Mouse (Mus musculus): ENCODE data around the gene Snx3. TPM values are rescaled to one million over a fixed set of nuclear protein-coding genes. Genes with fewer than 3 reads are reported as not detected.

Snx3 gene
- polyA plus RNA-seq (2012; rRNA removed): 303 and 383 TPM in 2 replicates
- polyA plus RNA-seq (2014; fragmentation: Nextera tagmentation; extraction: Ambion mirVana): 311 and 312 TPM in 2 replicates

DNA sequence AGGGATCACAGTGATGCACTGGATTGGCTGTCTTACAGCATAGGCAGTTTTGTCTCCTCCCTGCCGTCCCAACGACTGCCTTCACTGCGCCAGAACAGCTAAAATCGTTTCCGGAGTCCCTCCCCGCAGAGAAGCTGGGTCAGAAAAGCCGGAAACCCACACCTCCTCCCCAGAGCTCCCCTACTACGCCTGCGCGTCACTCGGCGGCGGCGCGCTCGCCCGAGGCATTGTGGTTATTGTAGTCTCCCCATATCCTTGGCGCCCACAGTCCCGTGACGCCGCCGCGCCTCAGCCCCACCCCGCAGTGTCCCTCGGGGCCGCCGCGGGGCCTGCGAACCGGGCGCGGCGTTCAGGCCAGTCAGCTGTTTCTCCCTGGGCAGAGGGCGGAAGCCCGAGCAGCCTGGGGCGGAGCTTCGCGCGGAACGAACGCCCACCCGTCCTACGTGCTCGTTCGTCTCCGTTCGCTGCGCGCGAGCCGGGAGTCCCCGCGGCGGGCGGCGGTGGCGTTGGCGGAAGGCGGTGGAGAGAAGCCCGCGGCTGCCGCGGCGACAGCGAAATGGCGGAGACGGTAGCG, at the start of gene Snx3:
Gene Snx3, plus strand, starts transcription at position 256 of the 574 bp plus-strand sequence.
- H3K36me3 ChIP-seq (ENCODE audit: control insufficient read depth, insufficient read depth, low read length): no peaks in the 10 kb centered on the region; the same call in 1 of the 2 replicates
- TF ChIP-seq POLR2A (IDR thresholded peaks at IDR 0.05; ENCODE audit: borderline replicate concordance, extremely low read depth, insufficient read depth, insufficient read length): peak; percentile 78; the same call in 1 of the 2 replicates
- peak within 1 kb of the TSS; percentile 98 for H3K27ac ChIP-seq (replicated peaks; ENCODE audit: low read depth, low read length)
- peak; percentile 95 for ATAC-seq (ENCODE audit: low FRiP score, low read depth)
- no peaks in the 10 kb centered on the region for H3K9me3 ChIP-seq (ENCODE audit: control insufficient read depth, low read length)
- no peaks in the 10 kb centered on the region for H3K4me1 ChIP-seq (ENCODE audit: control insufficient read depth, insufficient read depth, low read length)
- WGBS: under 1% methylated on average over 54 of the region's 68 CpGs
- H3K4me2 ChIP-seq (replicated peaks; ENCODE audit: low read depth, low read length, severe bottlenecking): peak within 1 kb of the TSS; percentile 74
- H3K9ac ChIP-seq (ENCODE audit: low read depth, low read length, severe bottlenecking): peak within 1 kb of the TSS; percentile 90
- DNase-seq (ENCODE audit: low spot score): peak; percentile 97
- peak within 1 kb of the TSS; percentile 95 for H3K4me3 ChIP-seq (replicated peaks; ENCODE audit: low read length)
- H3K27me3 ChIP-seq (ENCODE audit: control insufficient read depth, insufficient read depth, low read length): no peaks in the 10 kb centered on the region

DNA sequence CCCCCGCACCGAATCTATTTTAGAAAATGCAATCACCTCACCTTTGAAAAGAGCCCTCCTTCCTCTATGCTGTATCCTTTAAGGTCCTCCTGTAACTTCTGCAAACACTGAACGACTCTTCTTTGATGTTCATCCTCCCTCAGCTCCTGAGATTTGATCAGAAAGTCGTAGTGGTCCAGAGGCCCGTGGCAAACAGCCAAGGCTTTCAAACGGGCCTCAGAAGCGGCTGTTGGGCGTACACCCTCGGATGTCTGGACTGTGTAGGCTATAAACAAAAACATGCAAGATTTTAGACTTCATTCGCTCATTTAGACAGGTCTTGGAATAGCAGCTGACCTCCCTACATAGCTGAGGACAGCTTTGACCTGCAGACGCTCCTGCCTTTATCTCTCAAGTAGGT, 47.6 kb upstream of the Snx3 start:
- no peak for DNase-seq (ENCODE audit: low spot score)
- H3K27me3 ChIP-seq (ENCODE audit: control insufficient read depth, insufficient read depth, low read length): no peaks in the 10 kb centered on the region

DNA sequence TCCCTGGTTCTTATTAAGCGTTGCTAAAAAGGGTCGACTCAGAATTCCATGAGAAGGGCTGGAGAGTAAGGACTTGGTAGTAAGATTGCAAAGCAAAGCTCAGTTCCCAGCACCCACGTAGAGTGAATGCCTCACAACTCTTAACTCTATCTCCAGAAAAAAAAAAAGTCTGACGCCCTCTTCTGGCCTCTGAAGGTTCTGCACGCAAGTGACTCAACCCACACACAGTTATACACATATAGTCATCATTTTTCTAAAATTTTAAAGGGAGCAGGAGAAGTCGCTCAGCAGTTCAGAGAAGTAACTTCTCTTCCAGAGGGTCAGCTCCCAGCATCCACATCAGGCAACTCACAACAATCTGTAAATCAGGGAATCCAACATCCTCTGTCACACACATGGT, 47.1 kb upstream of the Snx3 start:
- no peak overlapping the region for H3K4me3 ChIP-seq (replicated peaks; ENCODE audit: low read length)
- no peak overlapping the region for H3K9ac ChIP-seq (ENCODE audit: low read depth, low read length, severe bottlenecking)

More for the DNA sequence above, 47.6 kb upstream of the Snx3 start:
- H3K9ac ChIP-seq (ENCODE audit: low read depth, low read length, severe bottlenecking): no peak overlapping the region
- no peaks in the 10 kb centered on the region for H3K9me3 ChIP-seq (ENCODE audit: control insufficient read depth, low read length)
- no peak for TF ChIP-seq POLR2A (IDR thresholded peaks at IDR 0.05; ENCODE audit: borderline replicate concordance, extremely low read depth, insufficient read depth, insufficient read length)
- no peak overlapping the region for H3K27ac ChIP-seq (replicated peaks; ENCODE audit: low read depth, low read length)
- WGBS: 50% methylated on average over 11 of the region's 11 CpGs
- 0 out of 2 replicates have a peak, but pooled peaks cover 3% of the 10 kb centered on the region for H3K36me3 ChIP-seq (ENCODE audit: control insufficient read depth, insufficient read depth, low read length)
- H3K4me3 ChIP-seq (replicated peaks; ENCODE audit: low read length): no peak overlapping the region
- ATAC-seq (ENCODE audit: low FRiP score, low read depth): no peak
- 0 out of 2 replicates have a peak, but pooled peaks cover 2% of the 10 kb centered on the region for H3K4me1 ChIP-seq (ENCODE audit: control insufficient read depth, insufficient read depth, low read length)
- no peak overlapping the region for H3K4me2 ChIP-seq (replicated peaks; ENCODE audit: low read depth, low read length, severe bottlenecking)

DNA sequence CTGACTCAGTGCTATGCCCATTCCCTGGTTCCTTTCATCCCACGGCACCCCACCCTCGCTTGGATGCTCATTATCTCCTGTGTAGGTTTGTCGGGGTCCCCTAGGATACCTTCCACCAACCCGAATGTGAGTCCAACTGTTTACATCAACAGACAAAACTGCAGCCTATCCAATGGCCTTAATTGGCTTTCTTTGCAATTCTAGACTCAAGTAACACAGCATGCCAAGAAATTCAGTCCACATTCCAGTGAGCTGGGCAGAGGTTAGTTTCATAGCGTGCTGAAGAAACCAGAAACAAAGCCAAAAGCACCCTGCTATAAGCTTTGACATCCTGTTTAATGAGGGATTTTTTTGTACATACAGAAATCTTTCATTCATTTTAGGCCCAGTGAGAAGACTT, 45.8 kb upstream of the Snx3 start:
- H3K4me1 ChIP-seq (ENCODE audit: control insufficient read depth, insufficient read depth, low read length): 0 out of 2 replicates have a peak, but pooled peaks cover 2% of the 10 kb centered on the region
- 66% methylated on average over 5 of the region's 5 CpGs for WGBS
- no peak overlapping the region for H3K27ac ChIP-seq (replicated peaks; ENCODE audit: low read depth, low read length)

More for the DNA sequence above, 47.1 kb upstream of the Snx3 start:
- Histone ChIP-seq H3K27me3 (ENCODE audit: control insufficient read depth, insufficient read depth, low read length) (no peaks in the 10 kb centered on the region), H3K9me3 (ENCODE audit: control insufficient read depth, low read length) (no peaks in the 10 kb centered on the region), H3K36me3 (ENCODE audit: control insufficient read depth, insufficient read depth, low read length) (0 out of 2 replicates have a peak, but pooled peaks cover 3% of the 10 kb centered on the region), H3K4me2 (replicated peaks; ENCODE audit: low read depth, low read length, severe bottlenecking) (no peak overlapping the region), H3K27ac (replicated peaks; ENCODE audit: low read depth, low read length) (no peak overlapping the region), H3K4me1 (ENCODE audit: control insufficient read depth, insufficient read depth, low read length) (0 out of 2 replicates have a peak, but pooled peaks cover 2% of the 10 kb centered on the region)
- no peak for DNase-seq (ENCODE audit: low spot score)
- 80% methylated on average over 6 of the region's 6 CpGs for WGBS
- ATAC-seq (ENCODE audit: low FRiP score, low read depth): no peak
- TF ChIP-seq POLR2A (IDR thresholded peaks at IDR 0.05; ENCODE audit: borderline replicate concordance, extremely low read depth, insufficient read depth, insufficient read length): no peak

DNA sequence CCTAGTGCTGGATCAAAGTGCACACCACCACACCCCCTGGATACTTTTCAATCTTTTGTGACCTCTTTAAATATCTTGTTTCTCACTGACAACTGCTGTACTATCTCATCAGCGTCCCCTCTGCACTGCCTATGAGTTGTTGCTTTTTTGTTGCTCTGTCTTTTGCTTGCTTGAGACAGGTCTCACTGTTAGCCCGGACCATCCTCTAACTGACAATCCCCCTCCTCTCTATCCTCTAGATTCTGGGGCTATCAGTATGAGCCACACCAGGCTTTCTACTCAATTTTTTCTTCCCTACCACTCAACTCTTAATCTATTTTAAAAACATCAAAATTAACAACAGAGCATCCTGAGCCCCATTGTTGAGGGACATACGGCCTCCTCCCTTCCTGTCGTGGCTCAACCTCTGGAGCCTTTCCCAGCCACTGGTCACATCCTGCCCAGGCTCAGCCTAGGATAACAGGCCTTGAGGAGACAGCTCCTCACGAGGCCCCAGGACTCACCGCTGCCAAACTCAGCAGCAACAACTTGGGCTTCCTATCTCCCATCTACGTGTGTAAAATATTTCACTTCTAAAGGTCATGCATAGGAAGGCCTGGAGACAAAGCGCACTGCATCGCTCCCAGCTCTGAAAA, 44.2 kb upstream of the Snx3 start:
- no peaks in the 10 kb centered on the region for H3K27me3 ChIP-seq (ENCODE audit: control insufficient read depth, insufficient read depth, low read length)
- TF ChIP-seq POLR2A (IDR thresholded peaks at IDR 0.05; ENCODE audit: borderline replicate concordance, extremely low read depth, insufficient read depth, insufficient read length): no peak
- ATAC-seq (ENCODE audit: low FRiP score, low read depth) (no peak), DNase-seq (ENCODE audit: low spot score) (no peak)
- no peak overlapping the region for H3K4me3 ChIP-seq (replicated peaks; ENCODE audit: low read length)
- 84% methylated on average over 9 of the region's 9 CpGs for WGBS
- H3K36me3 ChIP-seq (ENCODE audit: control insufficient read depth, insufficient read depth, low read length): no peaks in the 10 kb centered on the region
- H3K27ac ChIP-seq (replicated peaks; ENCODE audit: low read depth, low read length): no peak overlapping the region
- no peak overlapping the region for H3K4me2 ChIP-seq (replicated peaks; ENCODE audit: low read depth, low read length, severe bottlenecking)
- H3K9me3 ChIP-seq (ENCODE audit: control insufficient read depth, low read length): no peaks in the 10 kb centered on the region
- no peak overlapping the region for H3K9ac ChIP-seq (ENCODE audit: low read depth, low read length, severe bottlenecking)
- H3K4me1 ChIP-seq (ENCODE audit: control insufficient read depth, insufficient read depth, low read length): 0 out of 2 replicates have a peak, but pooled peaks cover 2% of the 10 kb centered on the region

More for the DNA sequence above, 45.8 kb upstream of the Snx3 start:
- Histone ChIP-seq H3K4me3 (replicated peaks; ENCODE audit: low read length) (no peak overlapping the region), H3K4me2 (replicated peaks; ENCODE audit: low read depth, low read length, severe bottlenecking) (no peak overlapping the region), H3K36me3 (ENCODE audit: control insufficient read depth, insufficient read depth, low read length) (0 out of 2 replicates have a peak, but pooled peaks cover 2% of the 10 kb centered on the region), H3K9me3 (ENCODE audit: control insufficient read depth, low read length) (no peaks in the 10 kb centered on the region), H3K9ac (ENCODE audit: low read depth, low read length, severe bottlenecking) (no peak overlapping the region), H3K27me3 (ENCODE audit: control insufficient read depth, insufficient read depth, low read length) (no peaks in the 10 kb centered on the region)
- TF ChIP-seq POLR2A (IDR thresholded peaks at IDR 0.05; ENCODE audit: borderline replicate concordance, extremely low read depth, insufficient read depth, insufficient read length): no peak
- no peak for ATAC-seq (ENCODE audit: low FRiP score, low read depth)
- peak; percentile 22 for DNase-seq (ENCODE audit: low spot score)

Measured in limb, embryonic 14.5 days (tissue).